Mouse (Mus musculus) heart, postnatal 0 days (tissue): ENCODE data around the gene Gm17334. TPM values are rescaled to one million over a fixed set of nuclear protein-coding genes. Genes with fewer than 3 reads are reported as not detected.

Source experiments
- ATAC-seq: fragments of 200-750 bp; cut with Nextera tagmentation; 2 replicates; pipeline ENCODE4 v1.8.0; 2017; ENCODE audit warnings: low read depth, moderate number of reproducible peaks, moderate library complexity; ENCODE audit not compliant: insufficient read depth
- DNase-seq: peaks from one replicate; pipeline ENCODE4 v3.0.0-alpha.2; 2016; ENCODE audit warnings: low spot score
- H3K27ac ChIP-seq: fragments of 300-500 bp; sonication (generic); 2 replicates; pipeline ENCODE4 v1.5.1; 2014; ENCODE audit warnings: low read depth, mild to moderate bottlenecking
- H3K27me3 ChIP-seq: fragments of 300-500 bp; sonication (generic); 2 replicates; pipeline ENCODE4 v1.6.1; 2014; ENCODE audit warnings: low read length, mixed read lengths; ENCODE audit not compliant: control insufficient read depth, insufficient read depth
- H3K36me3 ChIP-seq: fragments of 300-500 bp; sonication (generic); replicated peaks from 2 replicates; pipeline ENCODE4 v1.6.1; 2014; ENCODE audit warnings: low read length, mixed read lengths; ENCODE audit not compliant: control insufficient read depth, insufficient read depth
- H3K4me1 ChIP-seq: fragments of 300-500 bp; sonication (generic); 2 replicates; pipeline ENCODE4 v1.6.1; 2014; ENCODE audit warnings: antibody characterized with exemption; ENCODE audit not compliant: control insufficient read depth, insufficient read depth
- H3K4me2 ChIP-seq: fragments of 300-500 bp; sonication (generic); 2 replicates; pipeline ENCODE4 v1.6.1; 2014; ENCODE audit warnings: low read depth, mild to moderate bottlenecking, low read length, moderate library complexity
- H3K4me3 ChIP-seq: fragments of 300-500 bp; sonication (generic); 2 replicates; pipeline ENCODE4 v1.5.1; 2014; ENCODE audit warnings: low read depth, low read length
- H3K9ac ChIP-seq: fragments of 300-500 bp; sonication (generic); replicated peaks from 2 replicates; pipeline ENCODE4 v1.6.1; 2014; ENCODE audit warnings: low read depth, low read length, mixed read lengths
- H3K9me3 ChIP-seq: fragments of 300-500 bp; sonication (generic); replicated peaks from 2 replicates; pipeline ENCODE4 v1.6.1; 2016; ENCODE audit warnings: low read length; ENCODE audit not compliant: control insufficient read depth
- CTCF ChIP-seq: IDR thresholded peaks from 2 replicates; pipeline ENCODE4 v1.5.1; 2016; ENCODE audit warnings: antibody characterized with exemption, control low read depth, low read depth
- EP300 ChIP-seq: IDR thresholded peaks from 2 replicates; pipeline ENCODE4 v1.6.1; 2016; ENCODE audit warnings: antibody characterized with exemption, low read depth
- WGBS: fragments of 180-500 bp; shearing (Covaris S2); extraction: QIAGEN DNeasy Blood & Tissue Kit; methylation state at CpG from one replicate; pipeline ENCODE4 v1.1.7; 2014; 5-methylcytosine and 5-hydroxymethylcytosine counted together
- polyA plus RNA-seq: library from polyadenylated mRNA; unstranded; fragments of >200 nt; fragmentation: Nextera tagmentation; extraction: Ambion mirVana; gene quantifications from 2 replicates; pipeline ENCODE4 v1.2.1, GENCODE M21; 2015
- total RNA-seq: library from RNA; depleted of rRNA; stranded (reverse); fragments of >200 nt; gene quantifications from 2 replicates; pipeline ENCODE4 v1.2.3, GENCODE M21; 2014; ENCODE audit warnings: low replicate concordance

Gm17334 gene
- total and polyA plus RNA-seq, 2 experiments from 2014 or later = not detected

GRCm38 (mm10) chr11:53774659-53775255 is 1.8 kb upstream of the Gm17334 start:
- ATAC-seq (no peak), DNase-seq (no peak)
- no peaks in the 10 kb centered on the region for H3K9me3 ChIP-seq
- H3K4me1 ChIP-seq = no peaks in the 10 kb centered on the region
- no peak overlapping the region for H3K4me3 ChIP-seq
- H3K27me3 ChIP-seq = no peaks in the 10 kb centered on the region
- 82% methylated on average over 13 of the region's 13 CpGs for WGBS
- TF ChIP-seq EP300 (no peak), CTCF (no peak)
- H3K4me2 ChIP-seq = no peak overlapping the region
- H3K27ac ChIP-seq = no peak overlapping the region
- no peak overlapping the region for H3K9ac ChIP-seq
- H3K36me3 ChIP-seq = peaks cover 50% of the 10 kb centered on the region

- H3K4me1 ChIP-seq = no peaks in the 10 kb centered on the region
- peaks cover 50% of the 10 kb centered on the region for H3K36me3 ChIP-seq
- no peak overlapping the region for H3K9ac ChIP-seq
- ATAC-seq (no peak), DNase-seq (no peak)
- H3K9me3 ChIP-seq = no peaks in the 10 kb centered on the region
- no peak overlapping the region for H3K27ac ChIP-seq
- 87% methylated on average over 16 of the region's 16 CpGs for WGBS
- no peak overlapping the region for H3K4me3 ChIP-seq
- H3K4me2 ChIP-seq = no peak overlapping the region
- no peak for TF ChIP-seq EP300
- TF ChIP-seq CTCF = no peak
- H3K27me3 ChIP-seq = no peaks in the 10 kb centered on the region
Measured at GRCm38 (mm10) chr11:53773641-53774360, 814 bp upstream of the Gm17334 start.

- TF ChIP-seq CTCF = no peak
- TF ChIP-seq EP300 = no peak
- H3K27me3 ChIP-seq = no peaks in the 10 kb centered on the region
- H3K4me3 ChIP-seq = no peak overlapping the region
- no peak overlapping the region for H3K4me2 ChIP-seq
- H3K36me3 ChIP-seq = peaks cover 50% of the 10 kb centered on the region
- H3K9ac ChIP-seq = no peak overlapping the region
- ATAC-seq (no peak), DNase-seq (no peak)
- no peaks in the 10 kb centered on the region for H3K4me1 ChIP-seq
- H3K9me3 ChIP-seq = no peaks in the 10 kb centered on the region
- 83% methylated on average over 9 of the region's 9 CpGs for WGBS
- H3K27ac ChIP-seq = no peak overlapping the region
Measured at GRCm38 (mm10) chr11:53772536-53772935, 451 bp downstream of the Gm17334 start.

GRCm38 (mm10) chr11:53771001-53771744 is 1.8 kb downstream of the Gm17334 start:
- H3K9me3 ChIP-seq = no peaks in the 10 kb centered on the region
- peak overlapping the region; percentile 83 for H3K4me3 ChIP-seq
- H3K9ac ChIP-seq = peak overlapping the region; percentile 82; the same call in 1 of the 2 replicates
- peak overlapping the region; percentile 84 for H3K4me2 ChIP-seq
- no peaks in the 10 kb centered on the region for H3K27me3 ChIP-seq
- peaks cover 39% of the 10 kb centered on the region for H3K36me3 ChIP-seq
- TF ChIP-seq CTCF = no peak
- no peak for TF ChIP-seq EP300
- ATAC-seq (no peak), DNase-seq (no peak)
- WGBS = 82% methylated on average over 11 of the region's 11 CpGs
- H3K4me1 ChIP-seq = no peaks in the 10 kb centered on the region
- no peak overlapping the region for H3K27ac ChIP-seq

- Histone ChIP-seq H3K36me3 (peaks cover 29% of the 10 kb centered on the region), H3K27me3 (no peaks in the 10 kb centered on the region), H3K9ac (peak overlapping the region; percentile 82), H3K9me3 (no peaks in the 10 kb centered on the region), H3K4me3 (peak overlapping the region; percentile 83), H3K4me2 (peak overlapping the region; percentile 84), H3K4me1 (no peaks in the 10 kb centered on the region), H3K27ac (peak overlapping the region; percentile 87)
- DNase-seq (peak; percentile 73), ATAC-seq (peak; percentile 88)
- no peak for TF ChIP-seq CTCF
- no peak for TF ChIP-seq EP300
- under 1% methylated on average over 73 of the region's 75 CpGs for WGBS
Measured at GRCm38 (mm10) chr11:53770125-53770791, 2.7 kb downstream of the Gm17334 start.
